Mouse (Mus musculus): ENCODE measurements around the gene Gm10447. TPM values are rescaled to one million over a fixed set of nuclear protein-coding genes. Genes with fewer than 3 reads are reported as not detected.

Gene Gm10447
- polyA plus RNA-seq, 1 experiment from 2014 or later: not detected

Small RNAs within 50 kb of the gene (microRNA-seq; reads per million reads assigned to microRNA genes)
- not detected for gene Mir6920

Other genes with a start within 250 kb of the Gm10447 start
- 78.2 and 110 TPM in 2 replicates for gene Hspa4, start 156.7 kb downstream of the Gm10447 start, polyA plus RNA-seq (2014; fragmentation: Nextera tagmentation; extraction: Ambion mirVana)
- 32.4 and 40.9 TPM in 2 replicates for gene Zcchc10, start 132.4 kb downstream of the Gm10447 start, polyA plus RNA-seq (2014; fragmentation: Nextera tagmentation; extraction: Ambion mirVana)
- gene Aff4, start 106.3 kb downstream of the Gm10447 start, polyA plus RNA-seq (2014; fragmentation: Nextera tagmentation; extraction: Ambion mirVana): 46.1 and 80.4 TPM in 2 replicates
- not detected in 2 replicates for gene Leap2, start 33.9 kb downstream of the Gm10447 start, polyA plus RNA-seq (2014; fragmentation: Nextera tagmentation; extraction: Ambion mirVana)
- 574 and 755 TPM in 2 replicates for gene Uqcrq, start 26.3 kb downstream of the Gm10447 start, polyA plus RNA-seq (2014; fragmentation: Nextera tagmentation; extraction: Ambion mirVana)
- gene Gdf9, start 26.1 kb downstream of the Gm10447 start, polyA plus RNA-seq (2014; fragmentation: Nextera tagmentation; extraction: Ambion mirVana): 0.70 and 1.2 TPM in 2 replicates
- 1.2 and 1.9 TPM in 2 replicates for gene Shroom1, start 95 bp upstream of the Gm10447 start, polyA plus RNA-seq (2014; fragmentation: Nextera tagmentation; extraction: Ambion mirVana)
- not detected in 2 replicates for gene Gm9837, start 13.4 kb upstream of the Gm10447 start, polyA plus RNA-seq (2014; fragmentation: Nextera tagmentation; extraction: Ambion mirVana)
- gene Gm9945, start 23.1 kb upstream of the Gm10447 start, polyA plus RNA-seq (2014; fragmentation: Nextera tagmentation; extraction: Ambion mirVana): not detected in 2 replicates
- gene Sowaha, start 23.2 kb upstream of the Gm10447 start, polyA plus RNA-seq (2014; fragmentation: Nextera tagmentation; extraction: Ambion mirVana): 0.09 and 0.14 TPM in 2 replicates
- 13.7 and 21.3 TPM in 2 replicates for gene Sept8, start 62.1 kb upstream of the Gm10447 start, polyA plus RNA-seq (2014; fragmentation: Nextera tagmentation; extraction: Ambion mirVana)
- 65.3 and 71.0 TPM in 2 replicates for gene Kif3a, start 110.3 kb upstream of the Gm10447 start, polyA plus RNA-seq (2014; fragmentation: Nextera tagmentation; extraction: Ambion mirVana)
- gene Il4, start 161.6 kb upstream of the Gm10447 start, polyA plus RNA-seq (2014; fragmentation: Nextera tagmentation; extraction: Ambion mirVana): 1.3 and 1.5 TPM in 2 replicates
- not detected in 2 replicates for gene Il13, start 177.6 kb upstream of the Gm10447 start, polyA plus RNA-seq (2014; fragmentation: Nextera tagmentation; extraction: Ambion mirVana)